Mouse (Mus musculus) hindbrain, embryonic 13.5 days (tissue): ENCODE results near the gene Ssc5d. TPM values are rescaled to one million over a fixed set of nuclear protein-coding genes. Genes with fewer than 3 reads are reported as not detected.
A peak's percentile ranks its signal among the peaks of the same experiment; 100 is the strongest.

ENCODE experiments used
- ATAC-seq: fragments of 200-750 bp; cut with Nextera tagmentation; 2 replicates; pipeline ENCODE4 v1.8.0; 2017; ENCODE audit warnings: moderate TSS enrichment; ENCODE audit not compliant: low FRiP score
- H3K27ac ChIP-seq: fragments of 300-500 bp; sonication (generic); 2 replicates; pipeline ENCODE4 v1.5.1; 2015; ENCODE audit warnings: inconsistent platforms, mild to moderate bottlenecking, moderate library complexity
- H3K27me3 ChIP-seq: fragments of 300-500 bp; sonication (generic); 2 replicates; pipeline ENCODE4 v1.6.1; 2015; ENCODE audit warnings: mild to moderate bottlenecking, inconsistent platforms
- H3K36me3 ChIP-seq: fragments of 300-500 bp; sonication (generic); 2 replicates; pipeline ENCODE4 v1.6.1; 2015; ENCODE audit warnings: mild to moderate bottlenecking, inconsistent platforms
- H3K4me1 ChIP-seq: fragments of 300-500 bp; sonication (generic); replicated peaks from 2 replicates; pipeline ENCODE4 v1.6.1; 2015; ENCODE audit warnings: inconsistent platforms
- H3K4me2 ChIP-seq: fragments of 300-500 bp; sonication (generic); 2 replicates; pipeline ENCODE4 v1.6.1; 2015; ENCODE audit warnings: inconsistent platforms, mild to moderate bottlenecking, moderate library complexity
- H3K4me3 ChIP-seq: fragments of 300-500 bp; sonication (generic); 2 replicates; pipeline ENCODE4 v1.5.1; 2015; ENCODE audit warnings: mild to moderate bottlenecking, inconsistent platforms
- H3K9ac ChIP-seq: fragments of 300-500 bp; sonication (generic); 2 replicates; pipeline ENCODE4 v1.6.1; 2015; ENCODE audit warnings: mild to moderate bottlenecking, inconsistent platforms
- H3K9me3 ChIP-seq: fragments of 300-500 bp; sonication (generic); 2 replicates; pipeline ENCODE4 v1.6.1; 2016; ENCODE audit warnings: inconsistent platforms
- WGBS: fragments of 180-500 bp; shearing (Covaris S2); methylation state at CpG from one replicate; pipeline ENCODE4 v1.1.7; 2015; 5-methylcytosine and 5-hydroxymethylcytosine counted together
- polyA plus RNA-seq: library from polyadenylated mRNA; unstranded; fragments of >200 nt; fragmentation: Nextera tagmentation; extraction: Ambion mirVana; gene quantifications from 2 replicates; pipeline ENCODE4 v1.2.1, GENCODE M21; 2015

Gene Ssc5d
- polyA plus RNA-seq, 1 experiment from 2014 or later: 0.73 TPM

GRCm38 (mm10) chr7:4957361-4957760 is 31.8 kb downstream of the Ssc5d start:
- no peaks in the 10 kb centered on the region for H3K9me3 ChIP-seq
- no peaks in the 10 kb centered on the region for H3K36me3 ChIP-seq
- no peak overlapping the region for H3K4me2 ChIP-seq
- H3K4me3 ChIP-seq: no peak overlapping the region
- 0 out of 2 replicates have a peak overlapping the region, but pooled peaks have one; percentile 24 for H3K9ac ChIP-seq
- H3K4me1 ChIP-seq: no peaks in the 10 kb centered on the region
- 87% methylated on average over 10 of the region's 10 CpGs for WGBS
- H3K27me3 ChIP-seq: no peaks in the 10 kb centered on the region
- H3K27ac ChIP-seq: no peak overlapping the region
- ATAC-seq: no peak

DNA sequence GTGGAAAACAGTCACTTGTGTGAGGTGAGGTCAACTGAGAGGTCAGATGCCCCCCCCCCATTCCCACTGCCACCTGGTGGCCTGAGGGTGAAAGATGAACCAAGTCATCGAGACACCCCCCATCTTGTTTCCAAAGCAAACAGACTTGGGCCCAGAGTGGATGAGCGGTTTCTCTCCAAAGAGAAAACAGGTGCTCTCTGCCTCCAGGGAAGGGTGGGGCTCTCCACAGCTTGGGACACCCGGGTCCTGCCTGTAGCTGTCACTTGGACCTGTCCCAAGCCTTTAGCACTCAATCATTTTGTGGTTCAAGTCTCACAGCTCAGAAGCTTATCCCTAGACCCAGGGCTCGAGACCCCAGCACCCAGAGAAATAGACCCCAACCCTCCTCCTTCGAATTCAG is 37.9 kb downstream of the Ssc5d start:
- no peak overlapping the region for H3K27ac ChIP-seq
- H3K4me1 ChIP-seq: no peaks in the 10 kb centered on the region; the same call in 1 of the 2 replicates
- WGBS: 73% methylated on average over 5 of the region's 5 CpGs
- no peaks in the 10 kb centered on the region for H3K36me3 ChIP-seq
- ATAC-seq: no peak
- H3K9me3 ChIP-seq: no peaks in the 10 kb centered on the region
- H3K9ac ChIP-seq: no peak overlapping the region
- no peak overlapping the region for H3K4me3 ChIP-seq
- H3K4me2 ChIP-seq: no peak overlapping the region
- H3K27me3 ChIP-seq: 0 out of 2 replicates have a peak, but pooled peaks cover 4% of the 10 kb centered on the region

DNA sequence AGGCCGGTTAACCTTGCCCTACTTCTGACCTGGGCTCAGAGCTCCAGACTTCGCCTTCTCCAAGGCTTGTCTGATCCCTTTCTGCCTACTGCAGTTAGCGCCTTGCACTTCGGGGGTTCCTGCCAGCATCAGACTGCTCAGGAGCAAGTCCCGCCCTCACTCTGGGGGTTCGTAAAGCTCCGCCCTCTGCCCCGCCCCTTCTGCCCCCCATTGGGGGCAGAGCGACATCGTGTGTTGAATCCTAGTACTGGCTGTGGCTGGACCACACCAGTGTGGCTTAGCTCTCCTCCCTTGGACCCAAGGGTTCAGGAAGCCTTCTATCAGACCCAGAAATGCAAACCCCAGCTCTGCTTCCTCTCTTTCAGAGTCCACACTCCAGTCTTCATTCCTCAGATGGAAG is 38.7 kb downstream of the Ssc5d start, which contains the start of gene Sbk2:
Gene Sbk2, minus strand, starts transcription at position 135 of the 400 bp plus-strand sequence.
- H3K4me1 ChIP-seq: no peaks in the 10 kb centered on the region; the same call in 1 of the 2 replicates
- no peaks in the 10 kb centered on the region for H3K36me3 ChIP-seq
- H3K9ac ChIP-seq: no peak within 1 kb of the TSS
- 0 out of 2 replicates have a peak, but pooled peaks have one; percentile 43 for ATAC-seq
- no peak within 1 kb of the TSS for H3K4me3 ChIP-seq
- no peak within 1 kb of the TSS for H3K27ac ChIP-seq
- WGBS: 9% methylated on average over 10 of the region's 10 CpGs
- 0 out of 2 replicates have a peak, but pooled peaks cover 4% of the 10 kb centered on the region for H3K27me3 ChIP-seq
- no peaks in the 10 kb centered on the region for H3K9me3 ChIP-seq
- 0 out of 2 replicates have a peak within 1 kb of the TSS, but pooled peaks have one; percentile 6 for H3K4me2 ChIP-seq

DNA sequence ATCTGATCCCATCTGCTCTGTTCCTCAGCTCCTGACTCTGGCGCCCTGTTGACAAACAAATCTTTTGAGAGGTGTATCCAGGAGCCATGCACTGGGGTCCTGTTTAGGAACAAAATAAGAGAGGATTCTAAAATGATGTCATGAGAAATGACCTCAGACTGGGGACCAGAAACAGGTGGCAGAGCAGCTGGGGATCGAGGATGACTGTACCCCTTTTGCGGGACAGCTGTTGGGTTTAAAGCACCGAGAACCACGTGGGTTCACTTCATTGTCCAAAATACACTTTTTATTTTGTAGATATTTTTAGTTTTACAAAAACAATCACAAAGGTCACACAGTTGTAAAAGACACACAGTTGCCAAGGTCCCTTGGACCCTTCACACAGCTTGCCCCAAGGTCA is 39.4 kb downstream of the Ssc5d start:
- WGBS: 84% methylated on average over 5 of the region's 5 CpGs
- Histone ChIP-seq H3K9me3 (no peaks in the 10 kb centered on the region), H3K4me3 (no peak overlapping the region), H3K4me1 (no peaks in the 10 kb centered on the region; the same call in 1 of the 2 replicates), H3K4me2 (no peak overlapping the region), H3K36me3 (no peaks in the 10 kb centered on the region), H3K27ac (no peak overlapping the region), H3K27me3 (0 out of 2 replicates have a peak, but pooled peaks cover 4% of the 10 kb centered on the region), H3K9ac (no peak overlapping the region)
- ATAC-seq: no peak

GRCm38 (mm10) chr7:4971068-4971467 is 45.5 kb downstream of the Ssc5d start, which contains the start of gene Sbk3:
Gene Sbk3, minus strand, starts transcription at chr7:4971168.
- H3K9ac ChIP-seq: no peak within 1 kb of the TSS

GRCm38 (mm10) chr7:4971710-4972109 is 46.1 kb downstream of the Ssc5d start:
- WGBS: 29% methylated on average over 7 of the region's 7 CpGs
- no peak overlapping the region for H3K4me3 ChIP-seq
- H3K9ac ChIP-seq: no peak overlapping the region
- no peak overlapping the region for H3K27ac ChIP-seq
- no peak for ATAC-seq
- no peaks in the 10 kb centered on the region for H3K27me3 ChIP-seq
- H3K4me2 ChIP-seq: no peak overlapping the region
- H3K9me3 ChIP-seq: no peaks in the 10 kb centered on the region
- H3K36me3 ChIP-seq: no peaks in the 10 kb centered on the region
- H3K4me1 ChIP-seq: no peaks in the 10 kb centered on the region

More at GRCm38 (mm10) chr7:4971068-4971467, 45.5 kb downstream of the Ssc5d start, which contains the start of gene Sbk3:
- H3K36me3 ChIP-seq: no peaks in the 10 kb centered on the region
- no peaks in the 10 kb centered on the region for H3K4me1 ChIP-seq
- ATAC-seq: no peak
- no peak within 1 kb of the TSS for H3K27ac ChIP-seq
- H3K4me2 ChIP-seq: no peak within 1 kb of the TSS
- 47% methylated on average over 6 of the region's 6 CpGs for WGBS
- H3K9me3 ChIP-seq: no peaks in the 10 kb centered on the region
- H3K27me3 ChIP-seq: 0 out of 2 replicates have a peak, but pooled peaks cover 4% of the 10 kb centered on the region
- no peak within 1 kb of the TSS for H3K4me3 ChIP-seq

DNA sequence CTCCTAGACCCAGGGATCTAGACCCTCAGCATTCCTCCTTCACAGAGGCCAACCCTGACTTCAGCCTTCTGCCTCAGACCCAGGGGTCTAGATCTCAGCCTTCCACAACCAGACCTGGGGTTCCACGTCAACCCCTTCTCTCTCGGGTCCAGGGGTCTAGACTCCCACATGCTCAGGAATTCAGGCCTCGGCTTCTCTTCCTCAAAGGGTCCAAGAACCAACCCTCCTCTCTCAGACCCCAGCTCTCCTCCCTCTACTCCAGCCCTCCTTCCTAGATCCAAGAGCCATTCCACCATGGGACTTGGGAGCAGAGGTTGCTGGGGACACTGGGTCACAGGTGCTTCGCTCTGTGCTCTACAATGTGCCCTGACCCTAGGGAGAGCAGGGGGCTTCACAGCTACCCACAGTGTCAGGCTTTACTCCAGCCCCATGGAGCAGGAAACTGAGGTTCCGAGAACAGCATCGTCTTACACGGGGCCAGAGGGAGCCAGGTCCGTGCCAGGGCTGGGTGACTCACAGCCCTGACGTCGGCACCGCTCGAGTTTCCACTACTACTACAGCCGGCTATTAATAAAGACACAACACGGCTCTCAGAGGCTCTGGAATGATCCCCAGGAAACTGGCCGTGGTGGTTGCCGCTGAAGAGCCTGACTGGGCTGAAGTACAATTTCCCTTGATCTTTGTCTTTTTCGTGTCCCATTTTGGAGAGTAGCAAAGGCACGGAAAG is 46.9 kb downstream of the Ssc5d start:
- Histone ChIP-seq H3K27me3 (no peaks in the 10 kb centered on the region), H3K36me3 (no peaks in the 10 kb centered on the region), H3K4me1 (no peaks in the 10 kb centered on the region), H3K27ac (no peak overlapping the region), H3K9ac (no peak overlapping the region), H3K4me3 (no peak overlapping the region), H3K9me3 (no peaks in the 10 kb centered on the region), H3K4me2 (no peak overlapping the region)
- WGBS: 83% methylated on average over 18 of the region's 18 CpGs
- ATAC-seq: no peak

DNA sequence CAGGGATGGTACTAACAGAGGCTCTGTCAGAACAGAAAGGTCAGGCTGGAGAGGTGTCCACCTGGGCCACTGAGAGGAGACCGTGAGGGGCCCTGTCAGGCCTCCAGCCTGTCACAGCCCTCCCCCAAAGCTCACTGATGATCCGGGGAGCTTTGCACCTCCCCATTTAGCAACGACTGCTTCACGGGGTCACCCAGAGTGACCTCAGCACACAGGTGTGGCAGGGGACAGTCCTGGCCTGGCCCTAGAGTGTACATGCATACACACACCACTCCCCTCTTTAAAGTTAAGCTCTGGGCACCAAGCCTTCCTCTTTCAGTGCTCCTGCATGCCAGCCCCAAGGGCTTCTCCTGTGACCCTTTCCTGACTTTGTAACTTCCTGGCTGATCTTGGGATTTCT is 49.9 kb downstream of the Ssc5d start:
- WGBS: 72% methylated on average over 4 of the region's 4 CpGs
- Histone ChIP-seq H3K9me3 (no peaks in the 10 kb centered on the region), H3K27ac (no peak overlapping the region), H3K4me3 (no peak overlapping the region), H3K4me1 (no peaks in the 10 kb centered on the region), H3K9ac (0 out of 2 replicates have a peak overlapping the region, but pooled peaks have one; percentile 2), H3K36me3 (no peaks in the 10 kb centered on the region), H3K4me2 (no peak overlapping the region), H3K27me3 (no peaks in the 10 kb centered on the region)
- no peak for ATAC-seq

DNA sequence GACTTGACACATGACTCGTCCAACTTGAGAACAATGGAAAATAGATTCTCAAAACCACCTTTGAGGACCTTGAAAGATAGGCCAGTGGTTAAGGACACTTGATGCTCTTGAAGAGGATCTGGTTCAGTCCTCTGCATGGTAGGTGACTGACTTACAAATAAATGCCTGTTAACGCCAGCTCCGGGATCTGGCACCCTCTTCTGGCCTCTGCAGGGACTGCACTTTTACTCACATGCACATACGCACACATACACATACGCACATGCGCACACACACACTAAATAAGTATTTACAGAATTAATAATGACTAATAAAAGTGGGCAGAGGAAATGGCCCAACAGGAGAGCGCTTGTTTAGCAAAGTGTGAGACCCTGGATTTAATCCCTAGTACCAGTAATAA is 51.2 kb downstream of the Ssc5d start:
- Histone ChIP-seq H3K4me3 (no peak overlapping the region), H3K36me3 (no peaks in the 10 kb centered on the region), H3K4me1 (no peaks in the 10 kb centered on the region), H3K4me2 (no peak overlapping the region), H3K9ac (no peak overlapping the region), H3K27ac (no peak overlapping the region), H3K9me3 (no peaks in the 10 kb centered on the region), H3K27me3 (no peaks in the 10 kb centered on the region)
- WGBS: 94% methylated on average over 7 of the region's 7 CpGs
- no peak for ATAC-seq

DNA sequence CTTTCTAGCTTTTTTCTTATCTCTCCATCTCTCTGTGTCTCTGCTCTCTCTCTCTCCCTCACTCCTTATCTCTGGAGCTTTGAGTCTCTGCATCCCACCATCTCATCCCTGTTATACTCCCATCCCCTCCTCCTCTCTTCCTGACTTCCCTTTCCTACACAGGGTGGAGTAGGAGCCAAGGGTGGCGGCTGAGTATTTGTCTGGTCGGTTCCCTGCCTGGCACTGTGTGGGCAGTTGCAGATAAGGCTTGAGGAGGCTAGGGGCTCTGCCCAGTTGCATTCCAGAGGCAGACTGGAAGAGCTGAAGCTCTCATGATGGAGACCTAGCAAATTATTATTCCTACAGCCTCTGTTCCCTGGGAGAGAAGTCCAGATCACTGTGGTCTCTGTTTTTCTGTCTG is 62.7 kb downstream of the Ssc5d start:
- no peak overlapping the region for H3K27ac ChIP-seq
- ATAC-seq: no peak
- WGBS: 70% methylated on average over 2 of the region's 2 CpGs
- H3K9ac ChIP-seq: no peak overlapping the region
- peaks cover 15% of the 10 kb centered on the region for H3K27me3 ChIP-seq
- H3K4me3 ChIP-seq: no peak overlapping the region
- peaks cover 7% of the 10 kb centered on the region for H3K9me3 ChIP-seq
- no peak overlapping the region for H3K4me2 ChIP-seq
- H3K4me1 ChIP-seq: peaks cover 6% of the 10 kb centered on the region
- peaks cover 28% of the 10 kb centered on the region for H3K36me3 ChIP-seq

GRCm38 (mm10) chr7:4993347-4993998 is 67.9 kb downstream of the Ssc5d start:
- peak overlapping the region; percentile 82 for H3K4me3 ChIP-seq
- peaks cover 38% of the 10 kb centered on the region for H3K36me3 ChIP-seq
- H3K9ac ChIP-seq: peak overlapping the region; percentile 93
- 30% methylated on average over 54 of the region's 55 CpGs for WGBS
- no peak for ATAC-seq
- peaks cover 16% of the 10 kb centered on the region for H3K27me3 ChIP-seq
- peaks cover 37% of the 10 kb centered on the region for H3K4me1 ChIP-seq
- H3K27ac ChIP-seq: no peak overlapping the region
- peaks cover 7% of the 10 kb centered on the region for H3K9me3 ChIP-seq
- peak overlapping the region; percentile 95 for H3K4me2 ChIP-seq

GRCm38 (mm10) chr7:4993999-4994788 is 68.6 kb downstream of the Ssc5d start:
- 47% methylated on average over 59 of the region's 59 CpGs for WGBS
- peak overlapping the region; percentile 95 for H3K4me2 ChIP-seq
- peaks cover 37% of the 10 kb centered on the region for H3K4me1 ChIP-seq
- H3K36me3 ChIP-seq: peaks cover 38% of the 10 kb centered on the region
- H3K27me3 ChIP-seq: peaks cover 16% of the 10 kb centered on the region
- peak overlapping the region; percentile 93 for H3K9ac ChIP-seq
- H3K27ac ChIP-seq: no peak overlapping the region
- no peak for ATAC-seq
- peaks cover 7% of the 10 kb centered on the region for H3K9me3 ChIP-seq
- H3K4me3 ChIP-seq: peak overlapping the region; percentile 82
